Mouse (Mus musculus): ENCODE data around the gene Capn13. TPM values are rescaled to one million over a fixed set of nuclear protein-coding genes. Genes with fewer than 3 reads are reported as not detected.

The Capn13 gene
- total and polyA plus RNA-seq, 3 experiments: 0.16 TPM; not detected in 2

DNA sequence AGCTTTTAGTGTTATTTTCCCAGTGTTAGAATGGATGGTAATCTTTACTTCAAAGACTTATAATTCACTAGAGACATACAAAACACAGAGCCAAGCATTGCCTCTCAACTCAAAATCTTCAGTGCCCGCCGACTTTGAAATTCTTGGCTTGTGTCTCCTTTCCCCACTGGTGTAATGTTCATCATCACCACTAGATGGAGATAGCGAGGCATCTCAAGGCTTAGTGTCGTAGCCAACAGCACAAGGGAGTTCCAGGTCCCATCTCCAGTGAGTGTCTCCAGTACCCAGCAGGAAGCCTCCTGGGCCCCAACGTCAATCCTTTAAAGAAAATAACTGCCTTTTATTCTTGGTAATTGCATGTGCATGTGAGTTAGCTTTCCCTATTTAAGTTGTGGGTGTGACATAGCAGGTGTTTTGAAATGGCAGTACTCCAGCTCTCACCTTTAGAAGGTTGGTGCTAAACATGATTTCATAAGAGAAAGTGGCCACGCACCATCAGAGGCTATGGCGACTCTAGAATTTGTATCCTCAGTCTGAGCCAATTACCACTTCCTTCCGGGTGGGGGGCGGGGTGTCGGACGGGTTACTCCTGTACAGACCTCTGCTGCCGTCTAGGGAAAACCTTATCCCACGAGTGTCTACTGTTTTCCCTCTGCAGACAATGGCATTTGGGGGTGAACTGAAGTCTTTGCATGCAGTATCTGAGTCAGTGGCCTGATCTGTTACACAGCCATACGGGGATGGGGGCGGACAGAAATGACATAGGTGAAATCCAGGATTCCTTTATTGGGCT is 99.2 kb downstream of the Capn13 start:
- intact Hi-C loops (cut with DNase I): no loop called here
- no peaks in the 10 kb centered on the region; the same call in 1 of the 2 replicates for H3K27me3 ChIP-seq (ENCODE audit: control insufficient read depth, insufficient read depth, low read length)

DNA sequence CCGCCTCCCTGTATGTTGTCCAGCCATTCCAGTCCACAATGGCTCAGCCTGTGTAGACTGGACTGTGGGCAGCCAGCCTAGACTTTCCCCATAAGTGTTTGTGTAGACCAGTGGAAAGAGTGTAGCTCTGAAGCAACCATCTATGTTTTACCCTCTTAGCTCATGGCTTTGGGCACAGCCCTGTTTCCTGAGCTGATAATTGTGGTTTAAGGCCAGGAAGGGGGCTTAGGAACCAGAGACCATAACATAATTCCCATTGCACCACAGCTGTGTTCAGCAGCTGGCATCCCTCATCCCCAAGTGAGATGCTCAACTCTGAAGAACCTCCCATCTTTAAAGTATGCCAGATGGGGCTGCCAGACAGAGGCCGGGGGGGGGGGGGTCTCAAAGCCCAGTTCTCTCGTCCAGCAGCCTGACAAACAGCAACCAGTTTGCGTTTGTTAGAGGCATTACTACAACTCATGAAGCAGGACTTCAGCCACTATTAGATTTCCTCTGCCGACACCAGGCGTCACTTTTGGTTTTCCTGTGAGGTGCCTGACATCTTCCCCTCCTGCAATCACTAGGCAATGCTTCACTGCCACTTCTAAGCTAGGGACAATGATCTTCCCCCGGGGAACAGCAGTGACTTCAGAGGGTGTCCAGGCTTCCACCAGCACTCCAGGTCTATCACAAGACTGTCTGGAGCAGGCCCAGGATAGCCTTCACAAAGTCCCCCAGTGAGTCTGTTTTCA is 100.4 kb downstream of the Capn13 start:
- no peaks in the 10 kb centered on the region for H3K4me1 ChIP-seq (ENCODE audit: control insufficient read depth, insufficient read depth, low read length)
- no peaks in the 10 kb centered on the region; the same call in 1 of the 2 replicates for H3K27me3 ChIP-seq (ENCODE audit: control insufficient read depth, insufficient read depth, low read length)
- intact Hi-C loops (cut with DNase I): no loop called here
- H3K36me3 ChIP-seq (ENCODE audit: control insufficient read depth, insufficient read depth, low read length): no peaks in the 10 kb centered on the region
- no peak overlapping the region for H3K4me3 ChIP-seq
- no peak overlapping the region for H3K9ac ChIP-seq (ENCODE audit: low read depth, low read length)
- DNase-seq: no peak
- TF ChIP-seq POLR2A (IDR thresholded peaks at IDR 0.05; ENCODE audit: insufficient read depth, low read depth, low read length) (no peak), CTCF (IDR thresholded peaks at IDR 0.05) (no peak), EP300 (IDR thresholded peaks at IDR 0.05; ENCODE audit: insufficient read depth, low read depth, low read length) (no peak)
- H3K27ac ChIP-seq: no peak overlapping the region
- 59% methylated on average over 7 of the region's 7 CpGs for WGBS
- H3K79me2 ChIP-seq (replicated peaks; ENCODE audit: control insufficient read depth, insufficient read depth, low read length): no peaks in the 10 kb centered on the region

More for the DNA sequence above, 99.2 kb downstream of the Capn13 start:
- Histone ChIP-seq H3K36me3 (ENCODE audit: control insufficient read depth, insufficient read depth, low read length) (no peaks in the 10 kb centered on the region), H3K4me1 (ENCODE audit: control insufficient read depth, insufficient read depth, low read length) (no peaks in the 10 kb centered on the region), H3K9ac (ENCODE audit: low read depth, low read length) (no peak overlapping the region), H3K4me3 (no peak overlapping the region), H3K27ac (no peak overlapping the region), H3K79me2 (replicated peaks; ENCODE audit: control insufficient read depth, insufficient read depth, low read length) (no peaks in the 10 kb centered on the region)
- TF ChIP-seq POLR2A (IDR thresholded peaks at IDR 0.05; ENCODE audit: insufficient read depth, low read depth, low read length): no peak
- peak; percentile 97 for TF ChIP-seq CTCF (IDR thresholded peaks at IDR 0.05)
- TF ChIP-seq EP300 (IDR thresholded peaks at IDR 0.05; ENCODE audit: insufficient read depth, low read depth, low read length): no peak
- 20% methylated on average over 15 of the region's 15 CpGs for WGBS
- peak; percentile 39 to 44 for DNase-seq

DNA sequence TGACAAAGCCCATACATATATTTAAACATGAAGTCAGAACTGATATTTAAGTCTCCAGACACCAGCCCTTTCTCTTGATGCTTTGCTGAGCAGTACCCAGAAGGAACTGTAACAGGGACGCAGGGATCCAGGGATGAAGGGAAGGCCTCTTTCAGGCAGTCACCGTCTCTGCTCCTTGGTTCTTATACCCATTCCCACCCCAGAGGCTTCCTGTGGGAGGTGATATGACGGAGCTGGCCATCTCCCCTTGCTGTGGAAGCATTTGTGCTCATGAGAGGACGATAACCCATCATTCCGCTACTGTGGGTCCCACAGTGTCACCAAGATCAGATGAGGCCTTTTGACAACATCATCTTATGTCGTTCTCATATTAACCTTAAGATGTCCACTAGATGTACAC is 101.7 kb downstream of the Capn13 start:
- intact Hi-C loops (cut with DNase I): loop anchor here (5.0 to 10.0 kb wide), 7 partner anchors 57 to 504 kb away; no protein-coding TSS in a partner anchor
- H3K36me3 ChIP-seq (ENCODE audit: control insufficient read depth, insufficient read depth, low read length): no peaks in the 10 kb centered on the region
- no peak overlapping the region for H3K4me3 ChIP-seq
- TF ChIP-seq CTCF (IDR thresholded peaks at IDR 0.05): no peak
- TF ChIP-seq POLR2A (IDR thresholded peaks at IDR 0.05; ENCODE audit: insufficient read depth, low read depth, low read length): no peak
- TF ChIP-seq EP300 (IDR thresholded peaks at IDR 0.05; ENCODE audit: insufficient read depth, low read depth, low read length): no peak
- no peak overlapping the region for H3K27ac ChIP-seq
- H3K79me2 ChIP-seq (replicated peaks; ENCODE audit: control insufficient read depth, insufficient read depth, low read length): no peaks in the 10 kb centered on the region
- no peak for DNase-seq
- no peaks in the 10 kb centered on the region; the same call in 1 of the 2 replicates for H3K27me3 ChIP-seq (ENCODE audit: control insufficient read depth, insufficient read depth, low read length)
- WGBS: 90% methylated on average over 6 of the region's 6 CpGs
- H3K9ac ChIP-seq (ENCODE audit: low read depth, low read length): no peak overlapping the region
- H3K4me1 ChIP-seq (ENCODE audit: control insufficient read depth, insufficient read depth, low read length): no peaks in the 10 kb centered on the region

DNA sequence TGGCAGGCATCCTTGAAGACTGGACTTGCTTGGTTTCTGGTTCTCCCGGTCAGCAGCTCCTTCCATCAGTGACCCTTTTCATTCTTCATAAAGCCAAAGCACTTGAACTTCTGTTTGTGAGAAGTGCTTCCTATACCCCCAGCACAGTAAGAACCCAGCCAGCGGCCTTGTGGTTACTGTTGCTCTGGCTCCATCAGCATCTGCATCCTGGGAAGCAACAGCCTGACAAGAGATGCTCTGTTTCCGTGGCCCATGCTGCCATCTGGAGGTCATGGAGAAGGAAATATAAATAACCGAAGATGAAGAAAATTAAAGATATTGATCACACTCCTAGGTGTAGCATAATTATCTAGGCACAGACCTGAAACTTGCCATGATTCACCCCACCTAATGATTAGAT is 103.8 kb downstream of the Capn13 start:
- 35% methylated on average over 4 of the region's 4 CpGs for WGBS
- DNase-seq: peak; percentile 43 to 63
- peak; percentile 70 for TF ChIP-seq CTCF (IDR thresholded peaks at IDR 0.05)
- TF ChIP-seq EP300 (IDR thresholded peaks at IDR 0.05; ENCODE audit: insufficient read depth, low read depth, low read length): peak; percentile 58; the same call in 1 of the 2 replicates
- no peak for TF ChIP-seq POLR2A (IDR thresholded peaks at IDR 0.05; ENCODE audit: insufficient read depth, low read depth, low read length)
- Histone ChIP-seq H3K4me3 (no peak overlapping the region), H3K27me3 (ENCODE audit: control insufficient read depth, insufficient read depth, low read length) (no peaks in the 10 kb centered on the region), H3K4me1 (ENCODE audit: control insufficient read depth, insufficient read depth, low read length) (no peaks in the 10 kb centered on the region), H3K36me3 (ENCODE audit: control insufficient read depth, insufficient read depth, low read length) (no peaks in the 10 kb centered on the region), H3K79me2 (replicated peaks; ENCODE audit: control insufficient read depth, insufficient read depth, low read length) (no peaks in the 10 kb centered on the region; the same call in 1 of the 2 replicates), H3K9ac (ENCODE audit: low read depth, low read length) (no peak overlapping the region), H3K27ac (no peak overlapping the region)
- intact Hi-C loops (cut with DNase I): loop anchor here (1.0 to 10.0 kb wide), 8 partner anchors 55 to 502 kb away; no protein-coding TSS in a partner anchor

DNA sequence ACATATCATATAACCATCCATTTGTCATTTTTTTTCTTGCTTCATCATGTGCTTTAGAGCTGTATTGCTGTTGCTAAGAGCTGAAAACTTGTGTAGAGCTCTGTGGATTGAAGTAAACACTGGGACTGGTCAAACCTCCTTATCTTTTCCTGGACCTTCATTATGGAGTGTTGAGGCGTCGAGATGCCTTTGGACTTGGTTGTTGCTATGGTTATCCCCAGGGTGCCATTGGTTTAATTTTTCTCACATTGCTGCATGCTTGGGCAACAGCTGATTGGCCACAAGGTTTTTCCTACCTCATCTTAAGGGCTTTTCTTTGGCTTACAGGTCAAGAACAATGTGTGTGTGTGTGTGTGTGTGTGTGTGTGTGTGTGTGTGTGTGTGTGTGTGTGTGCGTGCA is 107.4 kb downstream of the Capn13 start:
- no peak for TF ChIP-seq CTCF (IDR thresholded peaks at IDR 0.05)
- no peak for TF ChIP-seq EP300 (IDR thresholded peaks at IDR 0.05; ENCODE audit: insufficient read depth, low read depth, low read length)
- TF ChIP-seq POLR2A (IDR thresholded peaks at IDR 0.05; ENCODE audit: insufficient read depth, low read depth, low read length): no peak
- Histone ChIP-seq H3K4me3 (no peak overlapping the region), H3K9ac (ENCODE audit: low read depth, low read length) (no peak overlapping the region), H3K36me3 (ENCODE audit: control insufficient read depth, insufficient read depth, low read length) (no peaks in the 10 kb centered on the region), H3K79me2 (replicated peaks; ENCODE audit: control insufficient read depth, insufficient read depth, low read length) (no peaks in the 10 kb centered on the region; the same call in 1 of the 2 replicates), H3K27ac (no peak overlapping the region), H3K27me3 (ENCODE audit: control insufficient read depth, insufficient read depth, low read length) (no peaks in the 10 kb centered on the region), H3K4me1 (ENCODE audit: control insufficient read depth, insufficient read depth, low read length) (no peaks in the 10 kb centered on the region)
- 68% methylated on average over 3 of the region's 3 CpGs for WGBS
- DNase-seq: no peak
- intact Hi-C loops (cut with DNase I): loop anchor here (10.0 kb wide), 2 partner anchors 398 to 498 kb away; no protein-coding TSS in a partner anchor

All from heart, adult 2 months (tissue).